Mouse (Mus musculus): ENCODE measurements around the gene Ncdn. TPM values are rescaled to one million over a fixed set of nuclear protein-coding genes. Genes with fewer than 3 reads are reported as not detected.

Gene Ncdn
- polyA plus RNA-seq, 1 experiment from 2014 or later = 111 TPM

DNA sequence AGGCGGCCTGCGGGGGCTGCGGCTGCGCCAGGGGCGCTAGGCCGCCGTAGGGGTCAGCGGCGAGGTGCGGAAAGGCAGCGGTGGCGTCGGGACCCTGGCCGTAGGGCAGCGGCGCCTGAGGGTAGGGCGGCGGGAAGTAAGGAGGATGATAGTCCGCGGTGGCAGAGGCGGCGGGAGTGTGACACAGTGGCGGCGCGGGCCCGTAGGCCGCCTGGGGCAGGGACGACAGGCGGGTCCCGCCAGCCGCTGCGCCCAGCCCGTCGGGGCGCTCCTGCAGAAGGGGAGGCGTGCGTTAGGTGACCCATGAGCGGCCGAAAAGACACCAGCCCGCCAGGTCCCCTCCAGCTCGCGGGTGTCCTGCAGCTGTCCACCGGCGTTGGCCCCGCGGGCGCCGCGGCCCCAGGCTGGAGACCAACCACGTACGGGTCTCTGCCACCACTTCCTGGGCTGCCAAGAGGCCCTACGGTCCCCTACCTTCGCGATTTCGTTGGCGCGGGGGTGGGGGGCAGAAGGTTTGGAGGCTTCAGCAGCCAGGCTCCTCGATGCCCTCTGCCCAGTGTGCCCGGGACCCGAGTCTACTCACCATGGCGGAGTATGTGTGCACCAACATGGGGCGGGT lies 17.7 kb downstream of the Ncdn start:
- H3K4me3 ChIP-seq (ENCODE audit: low read depth, low read length) = peak overlapping the region; percentile 18
- WGBS = 3% methylated on average over 40 of the region's 62 CpGs
- H3K9ac ChIP-seq (replicated peaks; ENCODE audit: low read depth, low read length) = no peak overlapping the region
- H3K27ac ChIP-seq (ENCODE audit: low read depth, low read length) = no peak overlapping the region
- H3K27me3 ChIP-seq (ENCODE audit: control insufficient read depth, insufficient read depth, low read length) = peaks cover 49% of the 10 kb centered on the region
- H3K4me1 ChIP-seq (ENCODE audit: control insufficient read depth, insufficient read depth, low read length) = 0 out of 2 replicates have a peak, but pooled peaks cover 5% of the 10 kb centered on the region
- peak overlapping the region; percentile 27 for H3K4me2 ChIP-seq (ENCODE audit: low read depth, low read length)
- no peaks in the 10 kb centered on the region for H3K9me3 ChIP-seq (ENCODE audit: control insufficient read depth, low read length)
- no peak for ATAC-seq (ENCODE audit: low read depth)
- H3K36me3 ChIP-seq (ENCODE audit: control insufficient read depth, insufficient read depth, low read length) = no peaks in the 10 kb centered on the region

DNA sequence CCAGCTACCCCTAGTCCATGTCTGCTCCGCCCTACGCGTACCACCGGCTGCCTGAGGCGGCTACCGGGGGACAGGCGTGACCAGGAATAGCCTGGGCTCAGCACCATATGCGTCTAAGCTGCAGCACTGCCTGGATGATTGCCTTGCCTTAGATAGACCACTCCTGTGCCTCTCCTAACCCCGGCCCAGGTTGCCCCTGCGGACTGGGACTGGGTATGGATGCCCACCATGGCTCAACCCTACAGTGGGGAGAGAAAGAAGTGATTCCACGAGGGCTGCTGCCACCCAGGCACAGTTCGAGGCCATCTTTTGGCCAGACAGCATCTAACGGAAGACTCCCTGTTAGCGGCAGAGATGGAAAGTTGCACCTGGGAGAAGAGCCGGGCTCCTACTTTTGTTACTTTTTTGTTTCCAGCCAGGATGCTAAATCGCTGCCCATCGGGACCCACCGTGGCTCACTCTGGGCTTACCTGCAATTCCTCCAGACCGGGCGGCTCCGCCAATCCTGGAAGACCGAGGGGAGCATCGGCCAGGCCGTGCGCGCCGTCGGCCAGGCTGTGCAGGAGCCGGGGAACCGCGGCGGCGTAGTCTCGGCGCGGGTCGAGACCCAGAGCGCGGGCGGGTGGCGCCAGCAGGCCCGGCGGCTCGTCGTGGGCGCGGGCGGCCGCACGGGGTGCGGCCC lies 18.4 kb downstream of the Ncdn start:
- Histone ChIP-seq H3K4me1 (ENCODE audit: control insufficient read depth, insufficient read depth, low read length) (0 out of 2 replicates have a peak, but pooled peaks cover 5% of the 10 kb centered on the region), H3K36me3 (ENCODE audit: control insufficient read depth, insufficient read depth, low read length) (no peaks in the 10 kb centered on the region), H3K4me3 (ENCODE audit: low read depth, low read length) (peak overlapping the region; percentile 18), H3K27ac (ENCODE audit: low read depth, low read length) (no peak overlapping the region), H3K9me3 (ENCODE audit: control insufficient read depth, low read length) (no peaks in the 10 kb centered on the region), H3K9ac (replicated peaks; ENCODE audit: low read depth, low read length) (no peak overlapping the region), H3K27me3 (ENCODE audit: control insufficient read depth, insufficient read depth, low read length) (peaks cover 55% of the 10 kb centered on the region), H3K4me2 (ENCODE audit: low read depth, low read length) (peak overlapping the region; percentile 16; the same call in 1 of the 2 replicates)
- WGBS = 4% methylated on average over 51 of the region's 51 CpGs
- no peak; the same call in 1 of the 2 replicates for ATAC-seq (ENCODE audit: low read depth)

DNA sequence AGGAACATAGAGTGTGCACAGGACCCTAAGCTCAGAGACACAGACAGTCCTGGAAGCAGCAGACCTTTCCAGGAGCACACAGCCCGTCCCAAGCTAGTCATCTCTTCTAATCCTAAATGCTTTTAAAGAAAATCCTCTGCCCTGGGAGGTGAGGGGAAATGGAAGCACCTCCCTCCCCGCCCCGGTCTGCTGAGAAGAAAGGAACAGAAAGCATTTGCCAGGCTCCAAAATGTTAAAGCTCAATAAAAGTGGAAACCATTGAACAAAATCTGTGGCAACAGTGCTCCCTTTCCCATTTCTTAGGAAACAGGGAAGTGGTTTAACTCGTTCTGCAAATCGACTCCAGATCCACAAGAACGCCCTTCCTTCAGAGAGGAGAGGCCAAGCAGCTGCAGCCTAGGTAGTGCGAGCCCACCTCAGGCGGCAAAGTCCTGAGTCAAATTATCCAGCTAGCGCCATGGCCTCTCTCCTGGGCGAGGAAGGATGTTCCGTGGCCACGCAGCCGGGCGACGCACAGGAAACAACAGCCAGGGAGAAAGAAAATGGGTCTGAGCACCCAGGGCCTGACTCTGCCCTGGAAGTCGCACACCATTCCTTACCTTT lies 19.1 kb downstream of the Ncdn start:
- H3K36me3 ChIP-seq (ENCODE audit: control insufficient read depth, insufficient read depth, low read length) = no peaks in the 10 kb centered on the region
- ATAC-seq (ENCODE audit: low read depth) = no peak
- peaks cover 56% of the 10 kb centered on the region for H3K27me3 ChIP-seq (ENCODE audit: control insufficient read depth, insufficient read depth, low read length)
- H3K27ac ChIP-seq (ENCODE audit: low read depth, low read length) = no peak overlapping the region
- no peak overlapping the region for H3K9ac ChIP-seq (replicated peaks; ENCODE audit: low read depth, low read length)
- no peak overlapping the region for H3K4me3 ChIP-seq (ENCODE audit: low read depth, low read length)
- H3K9me3 ChIP-seq (ENCODE audit: control insufficient read depth, low read length) = no peaks in the 10 kb centered on the region
- 3% methylated on average over 16 of the region's 16 CpGs for WGBS
- H3K4me2 ChIP-seq (ENCODE audit: low read depth, low read length) = no peak overlapping the region
- 0 out of 2 replicates have a peak, but pooled peaks cover 5% of the 10 kb centered on the region for H3K4me1 ChIP-seq (ENCODE audit: control insufficient read depth, insufficient read depth, low read length)

DNA sequence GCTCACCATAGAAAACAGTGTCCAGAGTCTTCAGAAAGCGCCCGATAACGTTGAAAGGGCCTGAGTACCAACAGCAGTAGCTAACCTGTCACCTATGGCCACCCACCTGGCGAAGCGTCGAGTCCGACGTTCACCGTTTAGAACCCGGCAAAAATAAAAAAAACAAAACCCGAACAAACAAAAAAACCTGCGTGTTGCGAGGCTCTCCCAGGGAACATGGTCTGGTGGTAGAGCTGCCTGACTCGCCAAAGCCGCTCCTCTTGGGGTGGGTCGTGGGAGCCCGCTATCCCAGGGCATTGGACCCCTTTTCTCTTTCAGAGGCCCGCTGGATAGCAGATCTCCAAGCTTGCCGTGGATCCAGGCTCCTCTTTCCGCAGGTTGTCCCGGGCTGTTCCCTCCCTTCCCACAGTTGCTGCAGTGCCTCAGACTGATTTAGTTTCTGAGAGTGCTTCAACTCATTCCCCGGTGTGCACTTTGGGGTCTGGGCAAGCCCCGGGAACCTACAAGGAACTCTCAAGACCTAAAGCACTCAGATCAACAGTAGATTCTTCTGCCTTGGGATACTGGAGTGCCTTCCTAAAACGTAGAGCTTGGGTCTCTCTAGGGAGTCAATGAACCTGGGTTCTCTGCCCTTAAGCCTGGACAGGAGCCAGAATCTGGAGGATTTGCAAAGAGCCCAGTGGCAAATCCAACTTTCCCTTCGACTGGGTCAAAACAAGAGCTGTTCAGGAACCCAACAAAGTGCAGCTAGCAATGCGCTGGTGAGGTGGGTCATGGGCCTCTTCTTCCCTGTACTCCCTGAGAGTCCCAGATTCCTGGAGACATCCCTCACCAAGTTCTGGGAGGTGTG lies 20.5 kb downstream of the Ncdn start:
- WGBS = 5% methylated on average over 26 of the region's 26 CpGs
- Histone ChIP-seq H3K4me1 (ENCODE audit: control insufficient read depth, insufficient read depth, low read length) (0 out of 2 replicates have a peak, but pooled peaks cover 5% of the 10 kb centered on the region), H3K27ac (ENCODE audit: low read depth, low read length) (no peak overlapping the region), H3K4me2 (ENCODE audit: low read depth, low read length) (no peak overlapping the region), H3K27me3 (ENCODE audit: control insufficient read depth, insufficient read depth, low read length) (peaks cover 49% of the 10 kb centered on the region), H3K4me3 (ENCODE audit: low read depth, low read length) (no peak overlapping the region), H3K9me3 (ENCODE audit: control insufficient read depth, low read length) (no peaks in the 10 kb centered on the region), H3K36me3 (ENCODE audit: control insufficient read depth, insufficient read depth, low read length) (no peaks in the 10 kb centered on the region), H3K9ac (replicated peaks; ENCODE audit: low read depth, low read length) (no peak overlapping the region)
- ATAC-seq (ENCODE audit: low read depth) = no peak

DNA sequence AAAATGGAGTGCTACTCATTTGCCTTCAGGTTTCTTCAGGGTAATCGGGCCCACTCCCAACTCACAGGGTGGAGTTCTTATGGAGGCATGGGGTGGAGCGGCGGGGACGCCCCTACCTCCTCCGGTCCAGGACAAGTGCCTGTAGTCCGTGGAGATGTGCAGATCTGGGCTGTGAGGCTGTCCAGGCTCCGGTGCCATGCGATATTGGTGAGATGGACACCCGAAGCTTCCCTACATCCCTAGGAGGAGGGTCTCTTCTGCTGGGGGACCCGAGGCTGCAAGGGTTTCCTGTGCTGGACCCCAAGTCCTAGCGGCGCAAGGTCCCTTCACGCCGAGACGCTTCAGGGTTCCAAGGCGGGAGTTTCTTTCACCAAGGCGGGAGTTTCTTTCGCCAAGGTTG lies 21.1 kb downstream of the Ncdn start:
- Histone ChIP-seq H3K9ac (replicated peaks; ENCODE audit: low read depth, low read length) (no peak overlapping the region), H3K36me3 (ENCODE audit: control insufficient read depth, insufficient read depth, low read length) (no peaks in the 10 kb centered on the region), H3K4me1 (ENCODE audit: control insufficient read depth, insufficient read depth, low read length) (0 out of 2 replicates have a peak, but pooled peaks cover 5% of the 10 kb centered on the region), H3K9me3 (ENCODE audit: control insufficient read depth, low read length) (no peaks in the 10 kb centered on the region), H3K27me3 (ENCODE audit: control insufficient read depth, insufficient read depth, low read length) (peaks cover 43% of the 10 kb centered on the region), H3K4me3 (ENCODE audit: low read depth, low read length) (no peak overlapping the region), H3K4me2 (ENCODE audit: low read depth, low read length) (no peak overlapping the region), H3K27ac (ENCODE audit: low read depth, low read length) (no peak overlapping the region)
- WGBS = 2% methylated on average over 18 of the region's 18 CpGs
- ATAC-seq (ENCODE audit: low read depth) = no peak

DNA sequence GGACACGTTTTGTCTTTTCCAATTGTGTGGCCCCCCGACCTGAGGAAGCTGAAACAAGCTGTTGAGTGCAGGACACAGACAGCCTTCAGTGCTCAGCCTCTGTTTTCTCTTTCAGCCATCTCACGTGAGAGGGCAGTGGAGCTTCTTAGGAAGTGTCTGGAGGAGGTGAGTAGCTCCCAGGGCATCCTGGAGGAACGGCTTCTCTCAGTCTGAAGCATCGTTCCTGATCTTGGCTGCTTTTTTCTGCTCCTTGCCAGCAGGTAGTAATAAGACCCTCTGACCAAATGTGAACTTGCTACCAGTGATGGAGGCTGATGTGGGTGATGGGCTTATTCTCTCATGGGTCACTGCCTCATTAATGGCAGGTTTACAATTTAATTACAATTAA lies 45.8 kb downstream of the Ncdn start:
- Histone ChIP-seq H3K36me3 (ENCODE audit: control insufficient read depth, insufficient read depth, low read length) (peaks cover 39% of the 10 kb centered on the region), H3K4me2 (ENCODE audit: low read depth, low read length) (no peak overlapping the region), H3K27me3 (ENCODE audit: control insufficient read depth, insufficient read depth, low read length) (no peaks in the 10 kb centered on the region), H3K9ac (replicated peaks; ENCODE audit: low read depth, low read length) (no peak overlapping the region), H3K4me1 (ENCODE audit: control insufficient read depth, insufficient read depth, low read length) (no peaks in the 10 kb centered on the region), H3K4me3 (ENCODE audit: low read depth, low read length) (no peak overlapping the region), H3K27ac (ENCODE audit: low read depth, low read length) (no peak overlapping the region), H3K9me3 (ENCODE audit: control insufficient read depth, low read length) (no peaks in the 10 kb centered on the region)
- no peak for ATAC-seq (ENCODE audit: low read depth)
- WGBS = 30% methylated on average over 5 of the region's 5 CpGs

DNA sequence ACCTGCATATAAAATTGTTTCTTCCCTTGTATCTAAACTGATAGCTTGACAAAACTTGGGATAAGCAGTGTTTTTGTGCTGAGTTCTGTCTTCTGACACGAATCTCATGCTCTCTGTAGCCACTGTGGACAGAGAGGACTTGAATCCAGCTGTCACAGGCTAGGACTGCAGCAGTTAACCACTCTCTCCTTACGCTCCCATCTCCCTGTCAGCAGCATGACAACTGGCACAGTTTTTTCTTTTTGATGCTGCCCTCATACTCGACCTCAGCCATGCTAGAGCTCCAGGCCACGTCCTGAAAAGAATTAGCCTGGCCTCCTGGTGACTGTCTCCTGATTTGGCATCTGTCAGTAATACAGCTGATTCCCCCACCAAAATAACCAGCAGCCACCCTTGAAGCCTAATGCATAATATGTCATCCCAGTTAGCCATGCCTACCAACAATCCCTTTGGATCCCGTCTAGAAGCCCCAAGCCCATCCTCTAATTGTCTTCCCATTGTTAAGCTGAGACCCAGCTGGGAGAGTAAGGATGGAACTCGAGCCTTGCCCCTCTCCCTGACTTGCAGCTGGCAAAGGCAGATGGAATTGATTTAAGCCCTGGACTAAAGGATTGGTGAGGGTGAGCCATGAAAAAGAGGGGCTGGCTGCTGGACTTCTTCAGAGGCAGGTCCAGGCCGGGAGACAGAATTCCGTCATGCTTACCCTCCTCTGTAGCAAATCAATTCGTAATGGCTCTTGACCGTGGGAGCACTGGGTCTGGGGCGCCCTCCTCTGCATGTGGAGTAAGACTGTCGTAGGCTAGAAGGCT lies 46.4 kb downstream of the Ncdn start:
- Histone ChIP-seq H3K36me3 (ENCODE audit: control insufficient read depth, insufficient read depth, low read length) (peaks cover 43% of the 10 kb centered on the region), H3K27me3 (ENCODE audit: control insufficient read depth, insufficient read depth, low read length) (no peaks in the 10 kb centered on the region), H3K9ac (replicated peaks; ENCODE audit: low read depth, low read length) (no peak overlapping the region), H3K4me3 (ENCODE audit: low read depth, low read length) (no peak overlapping the region), H3K27ac (ENCODE audit: low read depth, low read length) (no peak overlapping the region), H3K9me3 (ENCODE audit: control insufficient read depth, low read length) (no peaks in the 10 kb centered on the region), H3K4me1 (ENCODE audit: control insufficient read depth, insufficient read depth, low read length) (no peaks in the 10 kb centered on the region), H3K4me2 (ENCODE audit: low read depth, low read length) (no peak overlapping the region)
- peak; percentile 61; the same call in 1 of the 2 replicates for ATAC-seq (ENCODE audit: low read depth)
- WGBS = 32% methylated on average over 12 of the region's 12 CpGs

DNA sequence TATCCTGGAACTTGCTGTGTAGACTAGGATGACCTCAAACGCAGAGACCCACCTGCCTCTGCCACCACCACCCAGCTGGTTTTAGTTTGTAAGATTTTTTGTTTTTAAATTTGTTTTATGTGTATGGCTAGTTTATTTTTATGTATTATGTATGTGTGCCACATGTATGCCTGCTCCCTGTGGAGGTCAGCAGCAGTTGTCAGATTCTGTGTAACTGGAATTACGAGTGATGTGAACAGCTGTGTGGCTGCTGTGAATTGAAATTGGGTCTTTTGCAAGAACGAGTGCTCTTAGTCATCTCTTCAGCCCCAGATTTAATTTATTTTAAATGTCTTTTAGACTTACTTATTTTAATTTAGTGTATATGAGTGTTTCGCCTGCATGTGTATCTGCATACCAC lies 56.3 kb downstream of the Ncdn start:
- no peaks in the 10 kb centered on the region for H3K9me3 ChIP-seq (ENCODE audit: control insufficient read depth, low read length)
- no peaks in the 10 kb centered on the region for H3K27me3 ChIP-seq (ENCODE audit: control insufficient read depth, insufficient read depth, low read length)
- no peak overlapping the region for H3K27ac ChIP-seq (ENCODE audit: low read depth, low read length)
- H3K36me3 ChIP-seq (ENCODE audit: control insufficient read depth, insufficient read depth, low read length) = 0 out of 2 replicates have a peak, but pooled peaks cover 7% of the 10 kb centered on the region
- no peak overlapping the region for H3K9ac ChIP-seq (replicated peaks; ENCODE audit: low read depth, low read length)
- no peaks in the 10 kb centered on the region for H3K4me1 ChIP-seq (ENCODE audit: control insufficient read depth, insufficient read depth, low read length)
- H3K4me3 ChIP-seq (ENCODE audit: low read depth, low read length) = no peak overlapping the region
- WGBS = 93% methylated on average over 4 of the region's 4 CpGs
- no peak overlapping the region for H3K4me2 ChIP-seq (ENCODE audit: low read depth, low read length)
- ATAC-seq (ENCODE audit: low read depth) = no peak

All from neural tube, embryonic 14.5 days (tissue).